Mouse (Mus musculus) left cerebral cortex, adult 2 months (tissue): ENCODE results near the gene Usp35. TPM values are rescaled to one million over a fixed set of nuclear protein-coding genes. Genes with fewer than 3 reads are reported as not detected.

Source experiments
- DNase-seq, 2 experiments: peaks; one replicate each; pipeline ENCODE4 v3.0.0; 2021 to 2022; ENCODE audit warnings: low spot score in 2 of 2, mixed read lengths in 1 of 2; ENCODE audit errors: extremely low spot score in 1 of 2
- H3K27ac ChIP-seq: fragments of 200-600 bp; 2 replicates; pipeline ENCODE4 v1.8.1; 2022
- H3K4me3 ChIP-seq: fragments of 200-600 bp; 2 replicates; pipeline ENCODE4 v1.8.1; 2022
- CTCF ChIP-seq: fragments of 200-600 bp; IDR thresholded peaks from 2 replicates; pipeline ENCODE4 v1.8.1; 2022; ENCODE audit warnings: antibody characterized with exemption, mild to moderate bottlenecking, moderate library complexity
- intact Hi-C: fragments of 180-260 bp; cut with DNase I; formaldehyde crosslinking; loops from one replicate; pipeline ENCODE4 v1.15.1; 2025
- total RNA-seq, 2 experiments: library from RNA; stranded (reverse); gene quantifications; 2 replicates each; pipeline ENCODE4 v1.2.3; 2021

Gene Usp35
- total RNA-seq, 2 experiments from 2014 or later: 18.8 to 19.9 TPM

GRCm38 (mm10) chr7:97345229-97345871, 13.5 kb upstream of the Usp35 start:
- no peak overlapping the region for H3K4me3 ChIP-seq
- TF ChIP-seq CTCF: no peak
- DNase-seq: peak; percentile 62 to 80
- intact Hi-C loops: loop anchor here (1.0 kb wide), 2 partner anchors 42 to 100 kb away; no protein-coding TSS in a partner anchor
- peak overlapping the region; percentile 78 for H3K27ac ChIP-seq

GRCm38 (mm10) chr7:97344655-97345054, 12.8 kb upstream of the Usp35 start:
- peak overlapping the region; percentile 78 for H3K27ac ChIP-seq
- no peak for DNase-seq
- H3K4me3 ChIP-seq: no peak overlapping the region
- intact Hi-C loops: loop anchor here (1.0 kb wide), 2 partner anchors 43 to 99 kb away; no protein-coding TSS in a partner anchor
- no peak for TF ChIP-seq CTCF

- Histone ChIP-seq H3K27ac (no peak overlapping the region), H3K4me3 (no peak overlapping the region)
- intact Hi-C loops: no loop called here
- no peak for DNase-seq
- no peak for TF ChIP-seq CTCF
Measured at GRCm38 (mm10) chr7:97342961-97343360, 11.1 kb upstream of the Usp35 start.

GRCm38 (mm10) chr7:97340907-97341849, 9.4 kb upstream of the Usp35 start:
- no peak for DNase-seq
- no peak for TF ChIP-seq CTCF
- Histone ChIP-seq H3K27ac (no peak overlapping the region), H3K4me3 (no peak overlapping the region)
- intact Hi-C loops: no loop called here

- Histone ChIP-seq H3K27ac (no peak overlapping the region), H3K4me3 (no peak overlapping the region)
- TF ChIP-seq CTCF: peak; percentile 4; the same call in 1 of the 2 replicates
- intact Hi-C loops: no loop called here
- no peak for DNase-seq
Measured at GRCm38 (mm10) chr7:97339623-97340022, 7.8 kb upstream of the Usp35 start.

GRCm38 (mm10) chr7:97338593-97338992, 6.8 kb upstream of the Usp35 start:
- intact Hi-C loops: no loop called here
- H3K4me3 ChIP-seq: no peak overlapping the region
- no peak for TF ChIP-seq CTCF
- no peak for DNase-seq
- H3K27ac ChIP-seq: no peak overlapping the region

- DNase-seq: no peak
- no peak overlapping the region for H3K27ac ChIP-seq
- H3K4me3 ChIP-seq: no peak overlapping the region
- TF ChIP-seq CTCF: no peak
- intact Hi-C loops: no loop called here
Measured at GRCm38 (mm10) chr7:97336678-97337077, 4.9 kb upstream of the Usp35 start.

GRCm38 (mm10) chr7:97334406-97334805, 2.6 kb upstream of the Usp35 start:
- TF ChIP-seq CTCF: no peak
- intact Hi-C loops: no loop called here
- Histone ChIP-seq H3K4me3 (no peak overlapping the region), H3K27ac (no peak overlapping the region)
- DNase-seq: no peak

- Histone ChIP-seq H3K4me3 (peak overlapping the region; percentile 94), H3K27ac (no peak overlapping the region)
- DNase-seq: no peak
- intact Hi-C loops: no loop called here
- TF ChIP-seq CTCF: no peak
Measured at GRCm38 (mm10) chr7:97333113-97333898, 1.5 kb upstream of the Usp35 start.

- intact Hi-C loops: no loop called here
- TF ChIP-seq CTCF: no peak
- peak overlapping the region; percentile 94 for H3K4me3 ChIP-seq
- peak overlapping the region; percentile 98 for H3K27ac ChIP-seq
- no peak for DNase-seq
Measured at GRCm38 (mm10) chr7:97332667-97333041, 834 bp upstream of the Usp35 start.

GRCm38 (mm10) chr7:97330931-97331645, 732 bp downstream of the Usp35 start:
- peak overlapping the region; percentile 94 for H3K4me3 ChIP-seq
- intact Hi-C loops: no loop called here
- no peak for TF ChIP-seq CTCF
- H3K27ac ChIP-seq: peak overlapping the region; percentile 98
- DNase-seq: peak in 1 of 2 experiments; percentile 21
